Mouse (Mus musculus) gastrocnemius, adult 18-20 months (tissue): ENCODE data around the gene Sltm. TPM values are rescaled to one million over a fixed set of nuclear protein-coding genes. Genes with fewer than 3 reads are reported as not detected.

Experiments used
- total RNA-seq, 2 experiments: library from RNA; stranded (reverse); gene quantifications; 2 replicates each; pipeline ENCODE4 v1.2.3; 2021

The Sltm gene
- total RNA-seq, 2 experiments from 2014 or later = 16.8 to 19.0 TPM

Other genes starting within 250 kb of the Sltm start
- under 1 TPM in 1 of 2 experiments, not detected in 1; 0.14 TPM for gene Ccnb2, start 121.2 kb upstream of the Sltm start, total RNA-seq
- 10 to 100 TPM; 12.0 to 13.4 TPM for gene Rnf111, start 39.0 kb upstream of the Sltm start, total RNA-seq
- not detected for gene Gm10642, start 113.5 kb downstream of the Sltm start, total RNA-seq
- 10 to 100 TPM; 12.5 to 13.9 TPM for gene Mindy2, start 114.4 kb downstream of the Sltm start, total RNA-seq
- gene Adam10, start 136.2 kb downstream of the Sltm start, total RNA-seq = 10 to 100 TPM; 13.9 to 15.7 TPM